Mouse (Mus musculus): ENCODE measurements around the gene Agfg2.

Gene Agfg2

DNA sequence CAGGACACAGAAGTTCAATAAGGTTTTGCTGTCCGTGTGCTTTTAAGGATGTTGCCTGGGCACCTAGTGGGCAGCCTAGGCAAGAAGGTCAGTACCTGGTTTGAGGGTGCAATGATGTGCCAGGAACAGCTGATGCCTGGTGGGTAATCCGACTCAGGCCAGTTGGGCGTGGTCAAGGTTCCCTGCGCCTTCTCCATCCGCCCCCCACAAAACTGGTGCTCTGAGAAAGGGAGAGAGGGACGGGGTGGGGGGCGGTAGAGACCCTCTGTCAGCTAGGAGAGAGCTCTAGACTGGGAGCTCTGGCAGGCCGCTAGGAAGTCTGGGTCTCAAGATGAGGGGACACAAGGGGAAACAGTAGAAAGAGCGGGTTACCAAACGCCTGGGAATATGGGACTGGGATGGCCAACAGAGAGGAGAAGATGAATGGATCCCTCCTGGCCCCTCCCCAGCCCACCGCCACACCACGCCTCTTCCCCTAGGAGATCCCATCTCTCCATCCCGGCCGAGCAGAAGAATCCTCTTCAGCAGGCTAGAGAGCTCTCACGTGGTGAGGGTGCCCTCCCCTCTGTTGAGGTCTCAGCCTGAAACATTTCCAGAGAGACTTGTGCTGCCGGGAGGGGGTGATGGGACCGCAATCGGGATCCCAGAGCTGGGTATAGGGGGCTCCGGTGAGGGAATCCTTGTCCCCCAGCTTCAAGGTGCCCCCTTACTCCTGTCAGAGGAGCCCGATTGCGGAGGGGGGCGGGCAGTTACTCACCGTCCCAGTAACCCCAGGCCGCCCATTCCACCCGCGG, 76.5 kb downstream of the Agfg2 start:
- peak; percentile 92 for DNase-seq

DNA sequence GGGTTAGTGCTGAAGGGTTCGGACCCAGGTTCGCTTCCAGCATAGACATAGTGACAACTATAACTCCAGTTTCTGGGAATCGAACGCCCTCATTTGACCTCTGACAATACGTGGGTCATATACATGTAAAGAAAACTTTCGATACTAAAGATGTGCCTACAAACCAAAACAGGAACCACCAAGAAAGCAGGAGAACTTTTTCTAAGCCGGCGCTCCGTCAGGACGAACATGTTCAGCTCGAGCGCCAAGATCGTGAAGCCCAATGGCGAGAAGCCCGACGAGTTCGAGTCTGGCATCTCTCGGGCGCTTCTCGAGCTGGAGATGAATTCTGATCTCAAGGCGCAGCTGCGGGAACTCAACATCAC, 83.2 kb downstream of the Agfg2 start:
- DNase-seq, result no peak

DNA sequence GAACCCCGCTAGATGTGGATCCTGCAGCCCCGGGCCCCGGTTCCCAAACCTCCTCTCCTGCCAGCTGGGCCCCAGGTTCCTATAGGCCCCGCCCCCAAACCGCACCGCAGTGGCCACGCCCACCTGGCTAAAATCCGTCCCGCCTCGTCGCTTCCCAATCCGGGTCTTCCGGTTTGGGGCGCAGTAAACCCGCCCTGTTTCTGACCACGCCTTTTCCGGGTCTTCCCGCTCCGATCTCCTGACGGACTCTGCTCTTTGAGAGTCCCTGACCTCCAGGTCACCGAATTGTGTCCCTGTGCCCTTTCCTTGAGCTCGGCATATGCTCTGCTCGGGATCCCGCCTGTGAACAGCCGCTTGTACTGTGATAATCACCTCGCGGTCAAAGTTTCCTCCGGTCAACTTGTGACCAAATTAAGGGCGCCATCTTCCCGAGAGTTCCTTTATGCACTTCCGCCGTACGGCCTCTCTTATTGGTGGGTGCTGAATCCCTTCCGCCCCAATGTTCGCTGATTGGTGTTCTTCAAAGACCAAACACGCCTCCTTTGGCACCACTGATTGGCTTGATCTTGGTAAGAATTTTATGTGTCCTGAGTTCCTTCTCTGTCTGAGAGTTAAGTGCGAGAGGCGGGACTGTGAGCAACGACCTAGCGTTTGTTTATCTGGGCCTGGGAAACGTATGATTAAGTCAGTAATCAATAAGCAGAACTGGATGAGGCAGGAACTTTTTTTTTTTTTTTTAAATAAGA, 83.7 kb downstream of the Agfg2 start, which contains the start of gene Mospd3:
TSS of gene Mospd3 (minus strand) at position 440 of the 746 bp plus-strand sequence.
- DNase-seq, result peak; percentile 100
